Mouse (Mus musculus): Measurements from ENCODE around the gene Camsap2. TPM values are rescaled to one million over a fixed set of nuclear protein-coding genes. Genes with fewer than 3 reads are reported as not detected.

Gene Camsap2
- total and polyA plus RNA-seq, 3 experiments, result 8.8 to 46.9 (median 40.5) TPM

DNA sequence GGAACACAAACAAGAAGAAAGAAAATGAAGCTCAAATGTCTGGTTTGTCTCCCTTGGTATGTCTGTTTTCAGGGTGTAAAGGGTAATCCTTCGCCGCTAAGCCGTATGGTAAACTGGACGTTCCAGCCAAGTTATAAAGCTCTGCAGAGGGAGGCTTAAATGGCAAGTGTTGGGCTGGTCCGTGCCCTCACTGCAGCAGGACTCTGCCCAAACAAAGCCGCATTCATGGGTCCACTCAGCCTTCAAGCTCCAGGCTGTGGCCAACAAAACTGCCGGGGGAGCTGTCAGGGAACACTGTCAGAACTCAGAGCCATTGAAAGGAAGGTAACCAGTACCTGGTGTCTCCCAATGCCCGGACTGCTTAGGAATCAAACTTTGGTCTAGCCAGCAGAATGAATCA, 16.7 kb upstream of the Camsap2 start:
- ATAC-seq (ENCODE audit: extremely low read depth, insufficient number of reproducible peaks, low FRiP score, poor library complexity, severe bottlenecking), result no peak
- TF ChIP-seq GATA1 (IDR thresholded peaks at IDR 0.05; ENCODE audit: borderline replicate concordance, low read length) (no peak), CTCF (IDR thresholded peaks at IDR 0.05; ENCODE audit: low read depth, low read length) (no peak), POLR2AphosphoS5 (IDR thresholded peaks at IDR 0.05; ENCODE audit: insufficient replicate concordance, low read depth, low read length) (no peak), TAL1 (conservative IDR thresholded peaks at IDR 0.05; ENCODE audit: low read depth, low read length) (no peak), GATA2 (IDR thresholded peaks at IDR 0.05; ENCODE audit: borderline replicate concordance, low read depth, low read length) (no peak)
- peaks cover 31% of the 10 kb centered on the region for H3K27me3 ChIP-seq (ENCODE audit: insufficient read depth, low read length)

GRCm38 (mm10) chr1:136361373-136361772, 15.5 kb upstream of the Camsap2 start:
- no peaks in the 10 kb centered on the region for H3K9me3 ChIP-seq (replicated peaks)
- H3K4me3 ChIP-seq (ENCODE audit: low read depth, low read length), result no peak overlapping the region
- TF ChIP-seq POLR2AphosphoS5 (IDR thresholded peaks at IDR 0.05; ENCODE audit: insufficient replicate concordance, low read depth, low read length), result no peak
- DNase-seq (ENCODE audit: low spot score) (no peak), ATAC-seq (ENCODE audit: extremely low read depth, insufficient number of reproducible peaks, low FRiP score, poor library complexity, severe bottlenecking) (no peak)
- no peaks in the 10 kb centered on the region for H3K36me3 ChIP-seq (replicated peaks)
- H3K4me1 ChIP-seq (ENCODE audit: insufficient read depth, low read depth, low read length), result no peaks in the 10 kb centered on the region
- H3K27me3 ChIP-seq (ENCODE audit: insufficient read depth, low read length), result peaks cover 32% of the 10 kb centered on the region

More for the DNA sequence above, 16.7 kb upstream of the Camsap2 start:
- Histone ChIP-seq H3K9me3 (replicated peaks) (no peaks in the 10 kb centered on the region), H3K4me1 (ENCODE audit: insufficient read depth, low read depth, low read length) (no peaks in the 10 kb centered on the region), H3K36me3 (replicated peaks) (no peaks in the 10 kb centered on the region), H3K4me3 (ENCODE audit: low read depth, low read length) (no peak overlapping the region)
- no peak for DNase-seq (ENCODE audit: low spot score)

DNA sequence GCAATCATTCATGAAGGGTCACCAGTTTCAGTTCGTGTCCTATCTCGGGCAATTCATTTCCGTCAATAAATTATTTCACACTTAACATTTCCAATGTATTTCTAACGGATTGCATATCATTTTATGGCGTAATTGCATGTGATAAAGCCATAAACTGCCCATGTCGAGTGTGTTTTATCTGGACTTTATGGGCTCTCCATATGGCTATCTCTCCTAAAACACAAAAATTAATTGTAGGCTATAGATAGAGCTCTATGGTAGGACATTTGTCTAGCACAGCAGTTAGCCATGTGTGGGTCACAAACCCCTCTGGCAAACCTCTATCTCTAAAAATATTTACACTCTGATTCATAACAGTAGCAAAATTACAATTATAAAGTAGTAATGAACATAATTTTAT, 15.0 kb upstream of the Camsap2 start:
- DNase-seq (ENCODE audit: low spot score) (no peak), ATAC-seq (ENCODE audit: extremely low read depth, insufficient number of reproducible peaks, low FRiP score, poor library complexity, severe bottlenecking) (no peak)
- H3K4me3 ChIP-seq (ENCODE audit: low read depth, low read length), result no peak overlapping the region
- H3K9me3 ChIP-seq (replicated peaks), result no peaks in the 10 kb centered on the region
- H3K36me3 ChIP-seq (replicated peaks), result no peaks in the 10 kb centered on the region
- TF ChIP-seq POLR2AphosphoS5 (IDR thresholded peaks at IDR 0.05; ENCODE audit: insufficient replicate concordance, low read depth, low read length) (no peak), TAL1 (conservative IDR thresholded peaks at IDR 0.05; ENCODE audit: low read depth, low read length) (no peak), GATA1 (IDR thresholded peaks at IDR 0.05; ENCODE audit: borderline replicate concordance, low read length) (no peak), CTCF (IDR thresholded peaks at IDR 0.05; ENCODE audit: low read depth, low read length) (no peak), GATA2 (IDR thresholded peaks at IDR 0.05; ENCODE audit: borderline replicate concordance, low read depth, low read length) (no peak)
- peaks cover 32% of the 10 kb centered on the region for H3K27me3 ChIP-seq (ENCODE audit: insufficient read depth, low read length)
- H3K4me1 ChIP-seq (ENCODE audit: insufficient read depth, low read depth, low read length), result no peaks in the 10 kb centered on the region

DNA sequence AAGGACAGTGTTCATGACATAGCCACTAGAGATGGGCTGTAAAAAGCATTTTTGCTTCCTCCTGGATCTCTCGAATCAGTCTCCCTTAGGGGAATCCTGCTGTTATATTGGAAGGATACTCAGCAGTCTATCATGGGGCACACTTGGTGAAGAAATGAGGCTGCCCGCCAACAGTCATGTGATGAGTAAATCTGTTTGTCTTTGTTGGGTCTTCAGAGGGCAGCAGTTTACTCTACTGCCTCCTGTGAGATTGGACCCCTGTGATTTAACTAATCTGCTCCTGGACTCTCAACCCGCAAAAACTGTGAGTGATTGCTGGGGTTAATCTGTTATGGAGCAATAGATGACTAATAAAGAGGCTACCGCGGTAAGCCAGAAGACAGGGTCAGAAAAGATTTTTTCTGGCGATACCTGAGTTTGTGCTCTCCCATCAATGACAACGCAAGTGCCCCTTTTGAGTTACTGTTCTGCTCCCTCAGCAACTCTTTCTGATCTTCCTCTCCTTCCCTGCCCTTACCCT, 13.0 kb upstream of the Camsap2 start:
- DNase-seq (ENCODE audit: low spot score) (no peak), ATAC-seq (ENCODE audit: extremely low read depth, insufficient number of reproducible peaks, low FRiP score, poor library complexity, severe bottlenecking) (no peak)
- no peaks in the 10 kb centered on the region for H3K36me3 ChIP-seq (replicated peaks)
- H3K4me1 ChIP-seq (ENCODE audit: insufficient read depth, low read depth, low read length), result no peaks in the 10 kb centered on the region
- no peak overlapping the region for H3K4me3 ChIP-seq (ENCODE audit: low read depth, low read length)
- no peaks in the 10 kb centered on the region for H3K9me3 ChIP-seq (replicated peaks)
- H3K27me3 ChIP-seq (ENCODE audit: insufficient read depth, low read length), result peaks cover 25% of the 10 kb centered on the region
- TF ChIP-seq POLR2AphosphoS5 (IDR thresholded peaks at IDR 0.05; ENCODE audit: insufficient replicate concordance, low read depth, low read length) (no peak), TAL1 (conservative IDR thresholded peaks at IDR 0.05; ENCODE audit: low read depth, low read length) (no peak), GATA1 (IDR thresholded peaks at IDR 0.05; ENCODE audit: borderline replicate concordance, low read length) (no peak), CTCF (IDR thresholded peaks at IDR 0.05; ENCODE audit: low read depth, low read length) (no peak), GATA2 (IDR thresholded peaks at IDR 0.05; ENCODE audit: borderline replicate concordance, low read depth, low read length) (no peak)

DNA sequence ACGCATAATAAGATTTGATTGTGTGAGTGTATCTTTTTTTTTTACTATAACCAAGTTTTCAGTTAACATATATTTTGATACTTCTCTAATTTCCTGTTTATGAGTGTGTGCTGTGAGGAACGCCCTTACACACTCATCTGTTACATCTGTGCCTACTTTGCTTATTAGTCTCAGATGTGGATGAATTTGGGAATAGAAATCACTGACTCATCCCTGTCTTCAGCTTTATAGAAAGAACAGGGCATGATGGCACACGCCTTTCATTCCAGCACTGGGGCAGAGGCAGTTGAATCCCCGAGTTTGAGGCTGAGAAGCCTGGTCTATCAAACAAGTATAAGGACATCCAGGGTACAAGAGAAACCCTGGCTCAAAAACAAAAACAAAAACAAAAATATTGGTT, 9.7 kb upstream of the Camsap2 start:
- ATAC-seq (ENCODE audit: extremely low read depth, insufficient number of reproducible peaks, low FRiP score, poor library complexity, severe bottlenecking) (no peak), DNase-seq (ENCODE audit: low spot score) (no peak)
- Histone ChIP-seq H3K27me3 (ENCODE audit: insufficient read depth, low read length) (peaks cover 18% of the 10 kb centered on the region), H3K4me1 (ENCODE audit: insufficient read depth, low read depth, low read length) (peaks cover 3% of the 10 kb centered on the region), H3K36me3 (replicated peaks) (no peaks in the 10 kb centered on the region), H3K4me3 (ENCODE audit: low read depth, low read length) (no peak overlapping the region), H3K9me3 (replicated peaks) (no peaks in the 10 kb centered on the region)
- TF ChIP-seq GATA2 (IDR thresholded peaks at IDR 0.05; ENCODE audit: borderline replicate concordance, low read depth, low read length) (no peak), POLR2AphosphoS5 (IDR thresholded peaks at IDR 0.05; ENCODE audit: insufficient replicate concordance, low read depth, low read length) (no peak), CTCF (IDR thresholded peaks at IDR 0.05; ENCODE audit: low read depth, low read length) (no peak), GATA1 (IDR thresholded peaks at IDR 0.05; ENCODE audit: borderline replicate concordance, low read length) (no peak), TAL1 (conservative IDR thresholded peaks at IDR 0.05; ENCODE audit: low read depth, low read length) (no peak)

DNA sequence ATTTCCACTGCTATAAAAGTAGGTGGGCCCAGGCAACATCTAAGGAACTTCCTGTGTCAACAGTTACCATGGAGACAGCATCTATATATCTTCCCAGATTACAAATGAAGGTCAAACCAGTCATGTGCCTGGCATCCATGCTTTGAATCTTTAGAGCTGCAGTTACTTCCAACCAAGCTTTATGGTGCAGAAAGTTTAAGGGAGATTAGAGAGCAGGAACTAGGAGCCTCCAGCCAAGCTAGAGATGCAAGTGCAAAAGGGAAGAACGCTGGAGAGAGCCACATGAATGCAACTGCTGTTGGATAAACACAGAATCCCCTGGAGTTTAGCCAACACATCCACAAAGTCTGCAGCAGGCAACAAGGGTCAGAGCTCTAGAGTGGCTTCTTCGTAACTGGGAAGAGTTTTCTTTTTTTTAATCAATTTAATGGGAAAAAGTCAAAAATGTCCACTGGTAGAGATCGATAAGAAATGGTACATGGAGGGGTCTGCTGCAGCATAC, 4.8 kb upstream of the Camsap2 start:
- H3K4me1 ChIP-seq (ENCODE audit: insufficient read depth, low read depth, low read length), result peaks cover 20% of the 10 kb centered on the region
- DNase-seq (ENCODE audit: low spot score), result no peak
- TF ChIP-seq CTCF (IDR thresholded peaks at IDR 0.05; ENCODE audit: low read depth, low read length), result no peak
- TF ChIP-seq TAL1 (conservative IDR thresholded peaks at IDR 0.05; ENCODE audit: low read depth, low read length), result no peak
- TF ChIP-seq POLR2AphosphoS5 (IDR thresholded peaks at IDR 0.05; ENCODE audit: insufficient replicate concordance, low read depth, low read length), result no peak
- TF ChIP-seq GATA2 (IDR thresholded peaks at IDR 0.05; ENCODE audit: borderline replicate concordance, low read depth, low read length), result no peak
- TF ChIP-seq GATA1 (IDR thresholded peaks at IDR 0.05; ENCODE audit: borderline replicate concordance, low read length), result no peak
- peaks cover 9% of the 10 kb centered on the region; the same call in 1 of the 2 replicates for H3K27me3 ChIP-seq (ENCODE audit: insufficient read depth, low read length)
- no peak overlapping the region for H3K4me3 ChIP-seq (ENCODE audit: low read depth, low read length)
- H3K36me3 ChIP-seq (replicated peaks), result no peaks in the 10 kb centered on the region
- H3K9me3 ChIP-seq (replicated peaks), result no peaks in the 10 kb centered on the region
- ATAC-seq (ENCODE audit: extremely low read depth, insufficient number of reproducible peaks, low FRiP score, poor library complexity, severe bottlenecking), result no peak
